Mouse (Mus musculus) layer of hippocampus, adult 9-11 months (tissue): ENCODE results near the gene Nit1.
"Not testable (repeated sequence)": the region's sequence is repeated elsewhere in the genome, so short reads cannot be mapped to it uniquely, and the experiment has no call there.

ENCODE experiments used
- DNase-seq: peaks from one replicate; pipeline ENCODE4 v3.0.0; 2022

Gene Nit1

DNA sequence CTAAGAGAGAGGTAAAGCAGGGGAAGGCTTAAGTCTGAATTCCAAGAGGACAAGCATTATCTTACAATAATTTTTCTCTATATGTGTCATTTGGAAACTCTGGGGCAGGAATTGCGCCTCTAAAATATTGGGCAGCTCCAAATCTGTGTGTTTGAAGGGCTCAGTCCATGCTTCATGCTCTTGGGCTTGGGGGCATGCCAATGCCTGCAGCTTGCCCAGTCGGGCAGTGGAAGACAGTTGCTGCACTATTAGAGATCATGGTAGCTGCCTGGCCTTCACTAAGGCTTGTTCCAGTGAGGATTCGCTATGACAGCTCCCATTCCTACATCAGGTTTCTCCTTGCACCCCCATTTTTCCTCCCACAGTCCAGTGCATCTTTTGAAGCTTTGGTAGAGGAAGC lies 3.2 kb upstream of the Nit1 start:
- DNase-seq: no peak

DNA sequence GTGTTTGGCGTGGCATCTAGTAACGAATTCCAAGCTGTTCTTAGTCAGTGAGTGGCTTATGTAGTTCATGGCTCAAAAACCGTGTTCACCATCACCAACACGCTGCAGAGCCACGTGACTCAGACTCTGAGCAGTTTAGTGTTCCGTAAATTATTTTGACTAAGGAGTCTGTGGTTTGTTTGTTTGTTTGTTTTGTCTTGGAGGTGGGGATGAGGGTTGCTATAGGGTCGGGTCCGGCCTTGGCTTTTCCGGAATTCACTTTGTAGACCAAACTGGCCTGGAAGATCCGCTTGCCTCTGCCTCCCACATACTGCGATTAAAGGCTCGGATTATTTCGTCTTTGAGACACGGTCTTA lies 627 bp upstream of the Nit1 start:
- DNase-seq: no peak

DNA sequence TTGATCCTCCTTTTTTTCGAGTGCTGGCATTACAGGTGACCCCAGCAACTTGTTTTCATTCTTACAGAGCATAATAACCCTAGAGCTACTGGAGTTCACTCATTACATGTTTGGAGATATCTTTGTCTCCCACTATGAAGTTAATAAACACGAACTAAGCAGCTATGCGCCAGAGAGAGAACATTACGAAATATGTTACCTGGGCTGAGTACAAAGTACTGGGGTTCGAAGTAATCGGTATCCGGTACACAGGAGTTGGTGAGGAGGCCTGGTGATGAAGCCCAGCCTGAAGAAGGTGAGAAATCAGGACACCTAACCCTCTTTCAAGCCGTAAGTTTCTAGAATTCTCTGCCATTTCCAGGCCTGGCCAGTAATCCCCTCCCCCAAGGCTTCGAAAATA lies 731 bp downstream of the Nit1 start:
- DNase-seq: no peak

DNA sequence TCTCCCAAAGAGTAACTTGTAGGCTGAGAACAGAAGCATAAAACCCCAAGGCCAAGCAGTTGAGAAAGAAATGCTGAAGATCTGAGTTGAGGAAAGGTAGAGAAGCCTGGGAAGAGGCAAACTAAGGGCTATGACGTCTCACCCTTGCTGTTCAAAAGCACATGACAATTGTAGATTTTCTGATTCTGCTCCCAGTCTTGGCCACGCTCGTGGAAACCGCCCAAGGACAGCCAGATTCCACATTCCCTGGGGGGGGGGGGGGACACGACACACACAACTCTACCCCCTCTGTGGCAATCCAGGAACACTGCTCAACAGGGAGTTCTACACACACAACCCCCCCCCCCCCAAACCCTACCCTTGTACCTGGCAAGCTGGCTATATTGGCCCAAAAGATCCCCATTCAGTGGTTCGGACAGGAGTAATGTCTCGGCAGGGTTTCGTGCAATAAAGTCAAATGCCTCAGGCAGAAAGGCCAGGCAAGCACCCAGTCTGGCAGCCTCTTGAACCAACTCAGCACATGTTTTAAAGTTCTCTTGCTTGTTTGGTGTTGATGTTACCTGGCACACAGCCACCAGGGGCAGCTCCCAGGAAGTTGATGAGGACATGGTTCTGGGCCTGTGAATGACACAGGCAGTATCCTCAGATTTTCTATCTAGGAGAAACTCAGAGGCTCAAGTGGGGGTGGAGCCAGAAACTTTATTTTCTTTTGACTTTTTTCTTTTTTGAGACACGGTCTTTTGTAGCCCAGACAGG lies 1.3 kb downstream of the Nit1 start:
- DNase-seq: no peak

DNA sequence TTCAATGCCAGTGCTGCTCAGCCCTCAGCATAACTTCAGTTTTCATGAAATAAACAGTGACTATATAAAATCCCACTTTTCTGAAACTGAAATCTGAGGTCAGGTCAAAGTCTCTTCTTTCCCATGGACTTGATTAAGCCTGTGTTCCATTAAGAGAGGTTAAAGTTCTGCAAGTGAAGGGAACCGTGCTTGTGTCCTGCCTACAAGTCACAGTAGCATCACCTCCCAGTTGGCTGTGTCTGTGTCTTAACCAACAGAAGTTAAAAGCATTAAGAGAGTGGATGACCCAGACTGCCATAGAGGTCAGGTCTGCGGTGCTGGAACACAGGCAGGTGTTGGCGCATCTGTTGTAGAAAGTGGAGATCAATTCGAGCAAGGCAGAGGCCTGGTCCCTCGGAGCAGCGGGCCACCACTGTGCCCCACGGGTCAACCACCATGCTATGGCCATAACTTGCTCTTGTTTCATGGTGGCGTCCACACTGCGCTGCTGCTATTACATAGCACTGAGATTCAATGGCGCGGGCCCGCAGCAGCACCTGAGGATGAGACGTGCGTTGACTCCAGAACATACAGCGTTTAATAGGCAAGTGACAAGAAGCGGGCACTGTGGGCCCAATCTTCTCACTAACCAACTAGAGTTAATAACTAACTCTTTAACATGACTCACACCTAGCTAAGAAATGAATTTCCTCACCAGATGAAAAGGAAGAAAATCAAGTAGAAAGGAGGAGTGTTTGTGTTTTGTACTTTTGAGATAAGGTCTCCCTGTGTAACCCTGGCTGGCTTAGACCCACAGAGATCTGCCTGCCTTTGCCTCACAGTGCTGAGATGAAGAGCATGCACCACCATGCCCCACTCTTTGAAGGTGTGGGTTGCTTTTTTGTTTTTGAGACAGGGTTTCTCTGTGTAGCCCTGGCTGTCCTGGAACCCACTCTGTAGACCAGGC lies 2.9 kb downstream of the Nit1 start:
- no peak for DNase-seq

DNA sequence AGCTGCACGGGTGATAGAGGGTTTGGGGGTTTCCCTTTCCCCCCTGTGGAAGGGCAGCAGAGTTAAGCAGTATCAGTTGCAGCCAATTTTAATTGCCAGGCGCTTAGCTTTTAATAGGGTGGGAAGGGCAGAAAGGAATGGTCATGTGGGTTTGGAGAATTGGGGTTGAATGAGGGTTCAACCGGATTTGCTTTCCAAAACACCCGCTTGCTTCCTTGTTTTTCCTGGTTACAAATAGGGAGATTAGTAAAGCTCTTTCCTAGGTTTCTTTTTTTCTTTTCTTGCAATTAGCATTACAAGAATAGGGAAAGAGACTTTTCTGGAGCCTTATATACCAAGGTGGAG lies 15.3 kb downstream of the Nit1 start:
- no peak for DNase-seq

DNA sequence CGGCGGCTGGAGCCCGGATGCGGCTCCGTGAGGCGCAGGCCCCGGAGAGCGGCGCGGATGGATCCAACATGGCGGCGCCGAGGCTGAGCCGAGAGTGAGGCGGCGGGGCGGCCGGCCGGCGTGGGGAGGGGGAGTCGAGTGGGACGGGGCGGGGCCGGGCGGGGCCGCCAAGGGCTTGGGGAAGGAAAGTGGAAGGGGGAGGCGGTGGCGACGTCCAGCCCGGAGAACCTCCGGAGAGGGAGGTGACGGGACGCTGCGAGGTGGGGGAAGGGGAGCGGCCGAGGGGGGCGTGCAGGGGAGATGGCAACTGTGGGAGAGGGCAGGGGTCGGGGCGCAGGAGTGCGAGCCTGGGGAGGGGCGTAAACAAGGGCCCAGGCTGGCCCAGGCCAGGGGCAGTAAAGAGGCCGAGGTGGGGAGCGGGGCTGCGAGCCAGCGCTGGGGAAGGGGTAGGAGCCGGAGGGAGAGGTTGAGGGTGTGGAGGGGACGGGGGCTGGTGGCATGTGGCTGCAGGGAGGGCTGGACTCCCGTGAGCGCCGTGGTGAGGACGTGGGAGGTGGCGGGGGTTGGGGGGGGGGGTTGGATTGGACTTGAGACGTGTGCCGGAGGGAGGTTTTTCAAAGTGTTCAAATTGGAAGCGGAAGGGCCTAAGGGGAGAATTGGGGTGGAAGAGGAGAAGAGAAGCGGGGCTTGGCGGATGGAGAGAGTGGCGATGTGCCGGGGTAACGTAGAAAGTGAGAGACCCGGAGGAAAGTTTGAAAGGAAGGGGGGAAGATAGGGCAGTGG lies 15.8 kb downstream of the Nit1 start:
- DNase-seq: no peak

DNA sequence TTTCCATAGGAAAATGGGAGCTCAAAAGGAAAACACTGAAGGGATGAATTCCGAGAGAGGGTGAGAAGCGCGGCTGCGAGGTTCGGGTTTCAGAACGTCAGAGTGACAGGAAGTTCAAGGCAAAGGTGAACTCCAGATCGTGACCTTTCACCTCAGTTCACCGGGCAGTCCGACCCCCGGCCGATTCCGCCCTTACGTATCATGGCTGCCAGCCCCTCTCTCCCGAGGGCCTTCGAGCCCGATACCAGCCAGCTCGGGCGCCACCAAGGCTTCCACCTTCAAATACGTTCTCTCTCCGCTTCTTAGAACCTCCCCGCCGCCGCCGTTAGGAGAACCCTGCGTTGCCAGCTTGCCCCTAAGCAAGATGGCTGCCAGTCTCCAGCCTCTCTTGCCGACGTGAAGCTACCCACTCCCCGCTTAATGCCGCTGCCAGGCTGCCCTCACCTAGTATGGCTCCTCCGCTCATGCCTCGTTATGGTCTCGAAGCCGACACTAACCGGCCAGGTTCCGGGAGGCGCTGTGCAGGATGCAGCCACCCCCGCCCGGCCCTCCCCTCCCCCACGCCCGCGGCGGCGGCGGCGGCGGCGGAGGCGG lies 16.5 kb downstream of the Nit1 start, which contains the start of gene Dedd:
TSS of gene Dedd (plus strand) at position 307 of the 594 bp plus-strand sequence.
- peak; percentile 96 for DNase-seq

DNA sequence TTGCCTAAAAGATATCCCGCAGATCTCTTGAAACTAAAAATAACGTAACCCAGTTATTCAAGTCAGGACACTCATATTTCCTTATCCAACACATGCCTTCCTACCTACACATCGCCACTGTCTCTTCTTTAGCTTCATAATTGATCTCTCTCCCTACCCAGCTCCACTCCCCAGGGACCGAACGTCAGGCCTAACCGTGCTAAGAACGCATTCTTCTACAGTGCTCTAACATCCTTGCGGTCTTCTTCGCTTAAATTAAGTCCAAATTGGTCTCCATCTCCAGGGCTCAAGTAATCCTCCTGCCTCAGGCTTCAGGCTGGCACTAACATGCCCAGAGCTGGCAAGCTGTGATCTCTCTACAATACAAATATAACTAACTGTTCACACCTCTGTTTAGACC lies 17.2 kb downstream of the Nit1 start:
- no peak for DNase-seq

DNA sequence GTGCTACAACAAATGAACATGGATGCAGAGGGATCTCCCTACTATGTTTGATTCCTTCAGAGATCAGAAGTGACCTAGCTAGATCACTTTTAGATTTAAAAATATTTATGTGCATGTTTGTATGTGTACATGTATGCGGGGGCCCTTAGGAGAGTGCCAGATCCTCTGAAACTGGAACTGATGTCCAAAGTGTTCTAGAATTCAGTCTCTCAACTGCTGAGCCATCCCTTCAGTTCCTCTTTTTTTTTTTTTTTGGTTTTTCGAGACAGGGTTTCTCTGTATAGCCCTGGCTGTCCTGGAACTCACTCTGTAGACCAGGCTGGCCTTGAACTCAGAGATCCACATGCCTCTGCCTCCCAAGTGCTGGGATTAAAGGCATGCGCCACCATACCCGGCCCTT lies 18.9 kb downstream of the Nit1 start:
- DNase-seq: not testable (repeated sequence)

DNA sequence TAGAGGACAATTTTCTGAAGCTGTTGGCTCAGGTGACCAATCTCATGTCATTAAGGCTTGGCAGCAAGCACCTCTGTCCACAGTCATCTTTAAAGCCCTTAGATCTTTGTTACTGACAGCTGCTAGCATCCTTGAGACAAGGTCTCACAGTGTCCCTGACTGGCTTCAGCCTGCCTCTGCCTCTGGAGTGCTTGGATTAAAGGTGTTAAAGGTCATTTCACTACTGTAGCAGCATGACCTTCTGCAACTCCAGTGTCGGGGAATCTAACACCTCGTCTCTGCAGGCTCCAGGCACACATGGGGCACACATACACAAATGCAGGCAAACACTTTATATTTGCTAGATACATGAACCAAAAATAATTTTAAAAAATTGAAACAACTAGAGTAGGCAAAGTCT lies 19.9 kb downstream of the Nit1 start:
- DNase-seq: no peak

DNA sequence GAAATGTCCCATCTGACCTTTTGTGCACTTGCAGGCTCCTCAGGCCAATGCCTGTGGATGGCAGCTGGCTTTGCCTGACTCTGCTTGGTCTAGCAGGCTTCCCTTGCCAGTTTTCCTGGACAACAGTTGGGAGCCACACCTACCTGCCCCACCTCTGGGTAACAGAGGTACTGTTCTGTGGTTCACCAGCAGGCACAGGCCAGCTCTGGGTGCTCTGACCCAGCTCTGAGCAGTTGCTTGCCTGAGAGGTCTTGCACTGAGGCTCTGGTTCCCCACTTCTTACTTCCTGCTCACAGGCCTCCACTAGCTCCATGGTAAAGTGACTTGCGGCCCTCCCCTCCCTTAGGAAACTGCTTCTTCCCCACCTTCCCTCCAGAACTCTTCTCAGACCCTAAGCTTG lies 23.4 kb downstream of the Nit1 start:
- no peak for DNase-seq

DNA sequence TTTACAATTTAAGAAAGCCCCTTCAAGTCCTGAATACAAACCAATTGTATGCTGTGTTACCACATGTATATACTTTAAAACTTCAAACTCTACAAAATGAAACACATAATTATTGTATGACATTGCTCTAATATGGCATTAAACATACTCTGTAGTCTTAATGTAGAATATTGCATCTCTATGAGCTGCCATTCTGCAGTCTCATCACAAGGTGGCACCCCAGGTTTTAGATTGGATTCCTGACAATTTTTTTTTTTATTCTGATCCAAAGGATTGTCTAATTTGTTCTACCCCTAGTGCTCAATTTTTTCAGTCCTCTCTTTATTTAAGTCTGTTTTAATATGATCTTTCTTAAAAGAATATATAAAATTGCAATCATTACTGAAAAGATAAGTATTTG lies 24.0 kb downstream of the Nit1 start:
- DNase-seq: no peak

DNA sequence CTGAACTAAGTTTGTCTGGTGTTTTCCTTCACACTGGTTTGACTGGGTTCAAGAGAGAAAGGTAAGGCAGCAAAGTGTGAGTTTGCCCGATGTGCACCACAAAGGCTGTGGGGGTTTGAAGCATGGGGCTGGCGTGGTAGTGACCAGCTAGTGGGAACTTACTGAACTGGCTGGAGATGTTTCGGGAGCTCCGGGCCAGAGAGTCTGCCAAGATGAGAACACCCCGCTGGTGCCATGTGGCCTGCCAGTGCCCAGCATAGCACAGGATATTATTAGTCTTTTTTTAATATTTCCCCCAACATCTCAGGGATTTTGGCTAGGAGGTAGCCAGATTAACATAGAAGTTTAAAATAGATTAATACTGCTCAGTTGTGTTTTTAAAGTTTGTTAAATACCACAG lies 25.3 kb downstream of the Nit1 start:
- no peak for DNase-seq

DNA sequence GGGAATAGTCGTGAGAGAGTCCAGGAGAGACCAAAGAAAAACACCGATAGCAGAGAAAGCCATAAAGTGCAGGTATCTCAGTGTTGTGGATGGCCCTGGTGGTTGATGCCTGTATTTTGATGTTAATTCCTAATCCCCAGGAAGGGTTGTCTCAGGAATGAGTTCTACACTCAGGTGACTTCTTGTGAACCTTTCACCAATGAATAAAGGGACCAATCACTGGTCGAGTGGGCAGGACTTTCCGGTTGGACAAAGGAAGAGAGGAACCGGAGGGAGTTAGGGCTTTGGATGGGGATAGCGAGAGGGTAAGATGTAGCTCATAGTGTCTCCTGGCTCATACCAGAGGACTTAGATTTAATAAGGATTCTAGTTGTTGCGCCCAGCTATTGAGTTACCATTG lies 25.7 kb downstream of the Nit1 start:
- DNase-seq: no peak

DNA sequence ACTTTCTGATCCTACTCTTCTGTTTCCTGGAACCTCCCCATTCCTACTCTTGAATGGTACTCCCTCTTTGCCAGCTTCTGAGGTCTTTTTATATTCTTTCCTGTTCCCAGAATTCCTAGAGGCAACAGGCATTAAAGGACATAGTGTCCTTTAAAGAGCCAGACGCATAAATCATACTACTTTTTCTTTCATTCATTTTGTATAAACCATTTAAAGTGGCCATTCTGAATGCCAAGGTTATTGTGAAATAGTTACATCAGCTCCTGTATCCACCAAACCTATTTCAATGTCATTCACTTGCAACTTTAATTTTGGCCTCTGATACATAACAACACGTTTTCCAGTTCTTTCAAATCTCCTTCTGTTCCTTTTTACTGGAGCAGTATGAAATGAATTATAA lies 36.1 kb downstream of the Nit1 start:
- DNase-seq: no peak

DNA sequence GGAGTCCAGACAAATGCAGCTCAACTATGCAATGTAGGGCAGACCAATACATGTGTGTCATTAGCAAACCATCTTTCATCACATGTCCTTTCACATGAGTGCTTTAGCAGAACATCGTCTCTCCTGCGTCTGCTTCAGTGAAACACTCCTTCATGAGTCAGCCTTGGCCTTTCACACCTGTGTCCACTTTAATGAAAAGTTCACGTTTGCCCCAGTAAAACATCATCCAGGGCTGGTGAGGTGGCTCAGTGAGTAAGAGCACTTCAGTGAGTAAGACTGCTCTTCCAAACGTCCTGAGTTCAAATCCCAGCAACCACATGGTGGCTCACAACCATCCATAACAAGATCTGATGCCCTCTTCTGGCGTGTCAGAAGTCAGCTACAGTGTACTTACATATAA lies 39.3 kb downstream of the Nit1 start:
- not testable (repeated sequence) for DNase-seq

DNA sequence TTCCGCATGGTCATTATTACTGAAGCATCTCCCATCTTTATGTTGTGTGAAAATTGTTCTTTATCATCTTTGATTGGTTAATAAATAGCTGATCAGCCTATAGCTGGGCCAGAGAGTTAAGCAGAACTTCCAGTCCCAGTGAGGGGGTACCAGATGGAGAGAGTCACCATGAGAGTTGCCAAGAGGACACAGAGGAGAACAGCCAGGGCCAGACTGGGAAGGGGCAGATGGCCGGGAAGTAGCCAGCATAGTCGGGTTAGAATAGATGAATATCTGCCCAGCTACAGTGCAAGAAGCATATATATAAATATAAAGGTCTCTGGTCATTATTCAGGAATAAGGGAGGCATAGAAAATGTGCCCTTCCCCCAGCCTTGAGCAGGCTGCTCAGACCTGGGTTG lies 47.2 kb downstream of the Nit1 start:
- no peak for DNase-seq

DNA sequence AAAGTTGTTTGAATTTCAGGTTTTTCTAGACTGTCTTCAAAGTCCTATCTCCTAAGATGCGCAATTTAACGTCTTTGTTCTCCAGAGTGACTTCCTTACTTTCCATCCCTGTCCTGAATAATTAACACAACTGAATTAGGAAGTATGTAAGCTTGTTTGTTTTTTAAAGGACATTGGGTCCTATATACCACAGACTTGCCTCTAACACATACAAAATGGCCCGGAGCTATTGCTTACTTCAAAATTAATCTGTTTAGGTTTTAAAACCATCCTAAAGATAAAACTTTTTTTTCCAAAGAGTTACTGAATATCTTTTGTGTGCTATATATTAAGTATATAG lies 50.4 kb downstream of the Nit1 start:
- no peak for DNase-seq

DNA sequence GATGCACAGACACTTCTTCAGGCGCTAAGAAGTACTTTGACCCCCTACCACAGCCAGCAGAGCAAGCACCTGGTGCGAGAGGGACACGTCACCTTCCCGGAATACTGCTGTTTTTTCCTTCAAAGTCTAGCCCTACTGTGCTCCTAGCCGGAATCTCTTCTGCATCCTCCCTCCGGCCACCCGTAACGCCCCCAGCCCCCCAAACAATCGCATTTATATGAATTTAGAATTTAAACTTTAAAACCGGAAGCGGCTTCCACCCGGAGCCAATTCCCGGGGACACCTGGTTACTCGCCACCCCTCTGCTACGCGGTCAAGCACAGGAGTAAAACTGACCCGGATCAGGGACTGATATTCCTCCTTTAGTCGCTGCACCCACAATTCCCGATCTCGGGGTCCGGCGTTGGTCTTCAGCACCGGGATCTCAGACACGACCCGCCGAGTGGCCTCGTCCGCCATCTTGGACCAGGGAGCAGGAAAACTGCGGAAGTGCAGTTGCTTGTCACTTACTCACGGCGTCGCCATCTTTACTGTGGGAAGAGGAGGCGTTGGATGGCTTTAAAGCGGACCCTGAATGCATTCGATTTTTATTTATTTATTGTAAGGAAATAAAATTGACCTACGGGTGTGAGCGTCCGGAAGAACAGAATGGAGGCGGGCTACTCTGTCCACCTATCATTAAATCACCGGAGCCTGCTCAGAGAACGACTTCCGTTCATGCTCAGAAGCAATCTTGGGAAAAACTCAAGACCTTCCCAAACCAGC lies 51.0 kb downstream of the Nit1 start, which contains the start of gene Ufc1:
TSS of gene Ufc1 (minus strand) at position 727 of the 765 bp plus-strand sequence.
- DNase-seq: peak; percentile 82

DNA sequence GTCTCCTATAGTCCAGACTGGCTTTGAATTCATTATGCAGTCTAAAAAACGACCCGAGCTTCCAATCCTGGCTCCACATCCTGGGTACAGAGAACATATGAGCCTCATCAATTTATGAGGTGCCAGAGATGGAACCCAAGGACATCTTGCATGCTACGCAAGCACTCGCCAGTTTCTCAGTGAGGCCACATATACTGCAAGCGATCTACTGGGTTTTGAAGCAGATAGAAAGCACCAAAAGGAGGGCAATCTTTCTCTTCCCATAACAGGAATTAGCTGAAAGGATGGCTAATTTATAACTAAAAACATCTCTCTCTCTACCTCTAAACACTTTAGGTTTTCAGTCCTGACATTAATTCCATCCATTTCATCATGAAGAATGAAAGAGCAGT lies 51.5 kb downstream of the Nit1 start:
- DNase-seq: no peak

DNA sequence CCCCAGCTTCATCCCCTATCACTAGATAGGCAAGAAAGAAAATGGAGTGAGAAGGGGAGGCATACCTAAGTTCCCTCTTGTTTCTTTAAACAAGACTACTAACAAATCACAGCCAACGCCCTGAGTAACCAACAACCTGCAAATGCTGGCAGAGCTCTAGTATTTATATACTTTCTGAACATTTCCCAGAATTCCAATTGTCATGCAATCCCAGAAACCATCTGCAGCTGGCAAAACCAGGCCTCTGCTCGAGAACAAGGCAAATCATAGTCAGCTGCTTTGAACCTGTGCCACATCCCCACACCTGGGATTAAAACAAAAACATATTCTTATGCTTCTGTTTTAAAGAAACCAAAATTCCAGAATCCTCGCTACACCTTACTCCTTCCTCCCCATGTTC lies 52.1 kb downstream of the Nit1 start:
- no peak for DNase-seq
